Mouse (Mus musculus) ES-Bruce4 (cell line): ENCODE results near the gene Mllt10. TPM values are rescaled to one million over a fixed set of nuclear protein-coding genes. Genes with fewer than 3 reads are reported as not detected.

Experiments
- H3K27ac ChIP-seq: 2 replicates; pipeline ENCODE4 v1.5.1; 2012; ENCODE audit warnings: low read length, inconsistent platforms; ENCODE audit not compliant: insufficient read depth
- H3K27me3 ChIP-seq: 2 replicates; pipeline ENCODE4 v1.6.1; 2012; ENCODE audit warnings: mild to moderate bottlenecking, low read length, inconsistent platforms; ENCODE audit not compliant: control insufficient read depth, poor library complexity, insufficient read depth, severe bottlenecking
- H3K36me3 ChIP-seq: 2 replicates; pipeline ENCODE4 v1.6.1; 2012; ENCODE audit warnings: inconsistent platforms, mild to moderate bottlenecking, low read length, moderate library complexity; ENCODE audit not compliant: control insufficient read depth, poor library complexity, insufficient read depth, severe bottlenecking
- H3K4me1 ChIP-seq: one replicate; pipeline ENCODE4 v1.8.1; 2011; ENCODE audit warnings: low read length; ENCODE audit not compliant: control insufficient read depth, insufficient read depth
- H3K4me3 ChIP-seq: 2 replicates; pipeline ENCODE4 v1.5.1; 2011; ENCODE audit warnings: low read depth, mild to moderate bottlenecking, low read length
- H3K9ac ChIP-seq: 2 replicates; pipeline ENCODE4 v1.6.1; 2012; ENCODE audit warnings: low read depth, mild to moderate bottlenecking, inconsistent platforms; ENCODE audit not compliant: poor library complexity, severe bottlenecking
- H3K9me3 ChIP-seq: replicated peaks from 2 replicates; pipeline ENCODE4 v1.6.1; 2012; ENCODE audit warnings: mild to moderate bottlenecking, low read length, inconsistent platforms; ENCODE audit not compliant: control insufficient read depth, poor library complexity, insufficient read depth, severe bottlenecking
- CTCF ChIP-seq: IDR thresholded peaks from one replicate; pipeline ENCODE4 v1.8.1; 2011; ENCODE audit warnings: low read depth, low read length
- EP300 ChIP-seq: IDR thresholded peaks from 2 replicates; pipeline ENCODE4 v1.6.1; 2011; ENCODE audit warnings: low read depth, low read length; ENCODE audit not compliant: insufficient read depth
- POLR2A ChIP-seq: IDR thresholded peaks from one replicate; pipeline ENCODE4 v1.8.1; 2011; ENCODE audit warnings: low read length; ENCODE audit not compliant: insufficient read depth
- polyA plus RNA-seq: library from polyadenylated mRNA; stranded (reverse); fragments of >200 nt; gene quantifications from 2 replicates; pipeline ENCODE4 v1.2.4, GENCODE M21; 2011; ENCODE audit warnings: low read depth; ENCODE audit not compliant: missing spikeins, insufficient read depth, insufficient read length

The Mllt10 gene
- polyA plus RNA-seq, 1 experiment, result 78.9 TPM

- peak overlapping the region; percentile 75 for H3K9ac ChIP-seq
- peak overlapping the region; percentile 55; the same call in 1 of the 2 replicates for H3K27ac ChIP-seq
- H3K4me3 ChIP-seq, result peak overlapping the region; percentile 63
- no peaks in the 10 kb centered on the region for H3K27me3 ChIP-seq
- H3K9me3 ChIP-seq, result no peaks in the 10 kb centered on the region
- no peaks in the 10 kb centered on the region for H3K36me3 ChIP-seq
- TF ChIP-seq EP300 (peak; percentile 38; the same call in 1 of the 2 replicates), CTCF (no peak)
- no peaks in the 10 kb centered on the region for H3K4me1 ChIP-seq
Measured at GRCm38 (mm10) chr2:18028140-18029021, 26.7 kb upstream of the Mllt10 start.

DNA sequence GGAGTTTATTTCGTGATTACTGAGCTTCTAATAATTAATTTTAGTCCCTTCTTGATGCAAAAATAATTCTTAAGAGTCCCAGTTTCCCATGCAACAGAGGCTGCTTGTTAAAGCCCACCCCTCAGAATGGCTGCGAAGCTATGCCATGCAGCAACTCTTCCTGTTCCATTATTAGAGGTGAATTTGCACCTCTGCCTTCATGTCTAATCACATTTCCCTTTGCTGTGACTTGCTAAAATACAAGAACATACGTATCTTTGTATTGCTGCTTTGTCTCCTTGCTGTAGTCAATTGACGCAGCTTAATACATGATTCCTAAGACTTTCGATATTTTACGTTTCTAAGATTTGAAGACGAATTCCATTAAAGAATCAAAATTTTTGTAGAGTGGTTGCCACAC lies 25.4 kb upstream of the Mllt10 start:
- no peaks in the 10 kb centered on the region for H3K4me1 ChIP-seq
- no peak overlapping the region for H3K27ac ChIP-seq
- H3K4me3 ChIP-seq, result no peak overlapping the region
- no peaks in the 10 kb centered on the region for H3K9me3 ChIP-seq
- TF ChIP-seq EP300 (no peak), POLR2A (no peak), CTCF (no peak)
- no peaks in the 10 kb centered on the region for H3K36me3 ChIP-seq
- H3K9ac ChIP-seq, result no peak overlapping the region
- H3K27me3 ChIP-seq, result no peaks in the 10 kb centered on the region

DNA sequence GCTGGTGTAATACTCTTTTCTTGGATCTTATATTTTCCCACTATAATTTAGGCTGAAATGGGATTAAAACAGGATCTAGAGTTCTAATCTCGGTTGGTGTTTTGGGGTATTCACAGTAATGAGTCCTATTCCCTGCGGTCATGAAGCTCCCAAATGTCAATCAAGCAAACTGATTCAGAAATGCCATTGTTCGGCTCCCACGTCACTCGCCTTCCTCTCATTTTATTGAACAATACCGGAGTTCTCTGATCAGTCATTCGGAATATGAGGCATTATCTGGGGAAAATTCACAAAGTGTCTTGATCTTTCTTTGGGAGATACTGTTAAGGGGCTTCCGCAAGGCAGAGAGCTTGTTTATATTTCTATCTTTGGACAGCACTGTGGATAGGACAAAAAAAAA lies 24.5 kb upstream of the Mllt10 start:
- Histone ChIP-seq H3K27ac (no peak overlapping the region), H3K4me1 (no peaks in the 10 kb centered on the region), H3K4me3 (no peak overlapping the region), H3K27me3 (0 out of 2 replicates have a peak, but pooled peaks cover 1% of the 10 kb centered on the region), H3K9ac (no peak overlapping the region), H3K9me3 (no peaks in the 10 kb centered on the region), H3K36me3 (no peaks in the 10 kb centered on the region)
- no peak for TF ChIP-seq CTCF
- no peak for TF ChIP-seq POLR2A
- no peak for TF ChIP-seq EP300

GRCm38 (mm10) chr2:18031271-18031821 lies 23.7 kb upstream of the Mllt10 start:
- Histone ChIP-seq H3K4me1 (no peaks in the 10 kb centered on the region), H3K36me3 (no peaks in the 10 kb centered on the region), H3K9me3 (no peaks in the 10 kb centered on the region), H3K9ac (peak overlapping the region; percentile 44), H3K27me3 (0 out of 2 replicates have a peak, but pooled peaks cover 2% of the 10 kb centered on the region), H3K27ac (no peak overlapping the region), H3K4me3 (peak overlapping the region; percentile 69)
- TF ChIP-seq EP300 (no peak), CTCF (no peak), POLR2A (no peak)

DNA sequence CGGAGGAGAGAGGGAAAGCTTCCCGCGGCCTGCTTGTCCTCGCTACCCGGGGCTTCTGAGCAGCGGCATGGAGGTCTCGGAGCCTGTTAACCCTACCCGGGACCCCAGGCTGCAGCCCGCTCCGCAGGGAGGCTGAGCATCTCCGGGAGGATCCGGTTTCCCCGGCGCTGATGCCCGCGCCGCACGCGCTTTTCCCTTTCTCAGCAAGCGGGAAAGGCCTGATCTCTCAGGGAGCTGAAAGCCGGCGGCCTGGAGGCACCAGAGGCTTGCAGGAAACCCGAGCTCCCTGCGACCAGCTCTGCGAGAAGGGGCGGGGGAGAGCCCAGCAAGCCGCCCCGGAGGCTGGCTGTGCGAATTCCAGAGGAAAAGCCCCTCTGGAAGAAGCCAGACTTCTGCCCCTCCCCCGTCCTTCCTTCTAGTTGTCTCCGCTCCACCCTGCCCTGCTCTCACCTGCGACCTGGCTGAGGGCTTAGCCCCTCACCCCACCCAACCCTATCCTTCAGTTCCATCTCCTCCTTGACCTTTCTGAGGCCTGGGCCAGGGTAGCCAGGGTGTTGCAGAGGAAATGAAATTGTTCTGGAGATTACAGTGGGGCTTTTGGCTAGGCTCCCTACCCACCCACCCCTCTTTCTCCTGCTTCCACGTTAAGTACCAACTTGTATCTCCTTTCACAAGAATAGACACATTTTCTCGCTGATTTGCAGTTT lies 23.1 kb upstream of the Mllt10 start:
- TF ChIP-seq CTCF (no peak), EP300 (peak; percentile 24; the same call in 1 of the 2 replicates)
- H3K27me3 ChIP-seq, result peaks cover 6% of the 10 kb centered on the region; the same call in 1 of the 2 replicates
- H3K27ac ChIP-seq, result no peak overlapping the region
- H3K4me1 ChIP-seq, result no peaks in the 10 kb centered on the region
- peak overlapping the region; percentile 44 for H3K9ac ChIP-seq
- no peaks in the 10 kb centered on the region for H3K9me3 ChIP-seq
- no peaks in the 10 kb centered on the region for H3K36me3 ChIP-seq
- peak overlapping the region; percentile 69 for H3K4me3 ChIP-seq

- H3K9ac ChIP-seq, result no peak overlapping the region
- no peak for TF ChIP-seq POLR2A
- TF ChIP-seq CTCF, result no peak
- no peak for TF ChIP-seq EP300
- H3K4me1 ChIP-seq, result no peaks in the 10 kb centered on the region
- no peak overlapping the region for H3K4me3 ChIP-seq
- peaks cover 9% of the 10 kb centered on the region for H3K27me3 ChIP-seq
- no peaks in the 10 kb centered on the region for H3K36me3 ChIP-seq
- no peaks in the 10 kb centered on the region for H3K9me3 ChIP-seq
- H3K27ac ChIP-seq, result no peak overlapping the region
Measured at GRCm38 (mm10) chr2:18032538-18032895, 22.5 kb upstream of the Mllt10 start.
